In the genomic region with DNA sequence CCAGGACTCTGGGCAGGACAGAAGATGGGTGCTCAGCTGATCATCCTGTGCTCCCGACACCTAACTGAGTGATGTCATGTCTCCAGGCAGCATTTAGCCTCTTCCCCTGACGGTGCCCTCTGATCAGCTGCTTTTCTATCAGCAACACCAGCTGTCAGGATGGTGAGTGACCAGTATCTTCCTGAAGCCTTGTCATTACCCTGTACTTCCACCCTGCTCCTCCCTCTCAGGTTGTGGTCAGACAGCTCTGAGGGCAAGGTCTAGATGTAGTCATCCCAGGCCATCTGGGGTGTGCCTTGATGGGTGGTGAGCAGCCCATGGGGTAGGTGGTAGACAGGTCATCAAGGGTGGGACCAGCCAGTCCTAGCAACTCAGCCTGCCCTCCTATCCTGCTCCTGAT, we compare ENCODE assay signal across 33 mouse cellular contexts. TPM values are rescaled to one million over a fixed set of nuclear protein-coding genes. Genes with fewer than 3 reads are reported as not detected.
DNase-seq lines count a peak whose midpoint lies in the region; ATAC-seq and TF ChIP-seq lines count a peak whose summit lies in the region.
"Had no signal": no experiment of that assay in that cellular context is flagged by ENCODE, and none has a peak within 500 bp of the region (broad histone marks: within the 10 kb centered on the region; RNA-seq: fewer than 3 reads in every experiment).

No protein-coding gene starts in this region.

- peaks cover 29% of the 10 kb centered on the region for H3K36me3 ChIP-seq in heart, embryonic 12.5 days
- H3K36me3 ChIP-seq in heart, adult 2 months (ENCODE audit: control insufficient read depth, insufficient read depth, low read length) = no peaks in the 10 kb centered on the region
- H3K36me3 ChIP-seq in liver, embryonic 12.5 days = peaks cover 56% of the 10 kb centered on the region
- peaks cover 14% of the 10 kb centered on the region for H3K36me3 ChIP-seq in small intestine, adult 2 months (ENCODE audit: control insufficient read depth, insufficient read depth, low read length)

- no peaks in the 10 kb centered on the region for H3K79me2 ChIP-seq in heart, adult 2 months (replicated peaks; ENCODE audit: control insufficient read depth, insufficient read depth, low read length)

- no peaks in the 10 kb centered on the region for H3K27me3 ChIP-seq in heart, embryonic 12.5 days (replicated peaks)
- no peaks in the 10 kb centered on the region for H3K27me3 ChIP-seq in heart, adult 2 months (ENCODE audit: control insufficient read depth, insufficient read depth, low read length)
- H3K27me3 ChIP-seq in liver, embryonic 12.5 days (replicated peaks) = no peaks in the 10 kb centered on the region; the same call in 1 of the 2 replicates
- no peaks in the 10 kb centered on the region for H3K27me3 ChIP-seq in small intestine, adult 2 months (ENCODE audit: control insufficient read depth, insufficient read depth, low read length)
- H3K27me3 ChIP-seq: CH12.LX; embryonic facial prominence, embryonic 12.5 days; kidney, embryonic 15.5 days; Patski had no signal

- H3K4me2 ChIP-seq in heart, embryonic 12.5 days = no peak overlapping the region
- peak overlapping the region; percentile 67 for H3K4me2 ChIP-seq in liver, embryonic 12.5 days
- H3K4me2 ChIP-seq: embryonic facial prominence, embryonic 12.5 days; hindbrain, embryonic 14.5 days; kidney, embryonic 15.5 days; midbrain, embryonic 12.5 days had no signal

- no peaks in the 10 kb centered on the region for H3K9me3 ChIP-seq in heart, embryonic 12.5 days (replicated peaks)
- no peaks in the 10 kb centered on the region for H3K9me3 ChIP-seq in liver, embryonic 12.5 days (replicated peaks)
- H3K9me3 ChIP-seq: embryonic facial prominence, embryonic 12.5 days; G1E; kidney, embryonic 15.5 days; midbrain, embryonic 12.5 days had no signal

- H3K27ac ChIP-seq in heart, embryonic 12.5 days (ENCODE audit: poor library complexity, severe bottlenecking) = no peak overlapping the region
- H3K27ac ChIP-seq in heart, adult 2 months = no peak overlapping the region
- H3K27ac ChIP-seq in liver, embryonic 12.5 days = peak overlapping the region; percentile 98
- peak overlapping the region; percentile 54 for H3K27ac ChIP-seq in small intestine, adult 2 months (ENCODE audit: insufficient read depth, low read depth, low read length)
- H3K27ac ChIP-seq: embryonic facial prominence, embryonic 12.5 days; gastrocnemius, adult 2 months; hindbrain, embryonic 14.5 days; kidney, embryonic 15.5 days; midbrain, embryonic 12.5 days; stomach, postnatal 0 days had no signal

- intact Hi-C loops in heart, adult 2 months (cut with DNase I) = no loop called here

- no peak for TF ChIP-seq POLR2A in heart, adult 2 months (IDR thresholded peaks at IDR 0.05; ENCODE audit: insufficient read depth, low read depth, low read length)
- TF ChIP-seq POLR2A in small intestine, adult 2 months (IDR thresholded peaks at IDR 0.05; ENCODE audit: low read depth, low read length) = no peak

- no peak for DNase-seq in heart, adult 2 months
- DNase-seq in layer of hippocampus, postnatal 25 days (ENCODE audit: extremely low spot score in 1 of 2, low spot score in 1 of 2) = no peak
- DNase-seq in kidney, adult 11 months = no peak
- DNase-seq: adrenal gland, adult 2 months; B cell, adult 2 months; cerebellum, adult 2 months; cerebellum, postnatal 25 days; gastrocnemius, adult 2 months; heart, postnatal 4 days; kidney, postnatal 4 days; layer of hippocampus, adult 9-11 months; lung, adult 18-20 months; lung, postnatal 10 days had no signal

- H3K9ac ChIP-seq in heart, embryonic 12.5 days = no peak overlapping the region
- H3K9ac ChIP-seq in heart, adult 2 months (ENCODE audit: low read depth, low read length) = no peak overlapping the region
- H3K9ac ChIP-seq in liver, embryonic 12.5 days = peak overlapping the region; percentile 60
- H3K9ac ChIP-seq: embryonic facial prominence, embryonic 12.5 days; hindbrain, embryonic 14.5 days; kidney, embryonic 15.5 days; midbrain, embryonic 12.5 days had no signal

- H3K4me3 ChIP-seq in heart, embryonic 12.5 days = no peak overlapping the region
- no peak overlapping the region for H3K4me3 ChIP-seq in heart, adult 2 months
- no peak overlapping the region for H3K4me3 ChIP-seq in liver, embryonic 12.5 days
- H3K4me3 ChIP-seq in small intestine, adult 2 months (ENCODE audit: low read depth, low read length) = no peak overlapping the region
- H3K4me3 ChIP-seq: embryonic facial prominence, embryonic 12.5 days; gastrocnemius, adult 2 months; kidney, embryonic 15.5 days; midbrain, embryonic 12.5 days had no signal

- WGBS in heart, embryonic 12.5 days = 51% methylated on average over 2 of the region's 2 CpGs
- WGBS in heart, adult 2 months = 84% methylated on average over 2 of the region's 2 CpGs
- 45% methylated on average over 2 of the region's 2 CpGs for WGBS in liver, embryonic 12.5 days (ENCODE audit: insufficient replicate concordance)
- WGBS in small intestine, adult 2 months = 69% methylated on average over 2 of the region's 2 CpGs

- peaks cover 22% of the 10 kb centered on the region for H3K4me1 ChIP-seq in heart, embryonic 12.5 days (replicated peaks)
- H3K4me1 ChIP-seq in heart, adult 2 months (ENCODE audit: control insufficient read depth, insufficient read depth, low read length) = no peaks in the 10 kb centered on the region
- peaks cover 93% of the 10 kb centered on the region for H3K4me1 ChIP-seq in liver, embryonic 12.5 days
- H3K4me1 ChIP-seq in small intestine, adult 2 months (ENCODE audit: control insufficient read depth, insufficient read depth, insufficient read length, low read length) = peaks cover 16% of the 10 kb centered on the region

- no peak for TF ChIP-seq CTCF in heart, adult 2 months (IDR thresholded peaks at IDR 0.05)
- TF ChIP-seq CTCF in small intestine, adult 2 months (IDR thresholded peaks at IDR 0.05; ENCODE audit: extremely low read depth, insufficient read length, insufficient replicate concordance, low read depth, low read length) = no peak

- no peak for TF ChIP-seq EP300 in heart, adult 2 months (IDR thresholded peaks at IDR 0.05; ENCODE audit: insufficient read depth, low read depth, low read length)

- peak; percentile 17; the same call in 1 of the 2 replicates for ATAC-seq in heart, embryonic 12.5 days (ENCODE audit: insufficient number of reproducible peaks, low FRiP score)
- peak; percentile 60 for ATAC-seq in erythroblast, adult 5-6 weeks (replicated peaks; ENCODE audit: low FRiP score, poor library complexity, severe bottlenecking)
- ATAC-seq in liver, embryonic 12.5 days = peak; percentile 19
- ATAC-seq: forebrain, embryonic 14.5 days; Patski had no signal

RNA-seq across cellular contexts. Expression of a gene that starts 3.7 kb away (rescaled TPM):
- polyA plus RNA-seq in heart, embryonic 12.5 days (2016; fragmentation: Nextera tagmentation; extraction: Ambion mirVana) = 41.0 and 44.4 TPM in 2 replicates
- 1 to 10 TPM; 1.7 to 3.5 TPM for total RNA-seq in heart, adult 2 months (2021)
- 7.7 and 8.6 TPM in 2 replicates for polyA plus RNA-seq in heart, adult 2 months (2012; rRNA removed)
- 33.2 and 44.4 TPM in 2 replicates for total RNA-seq in erythroblast, adult 5-6 weeks (2015; ENCODE audit: low replicate concordance)
- total RNA-seq in erythroblast, adult 5-6 weeks (2017; ENCODE audit: low replicate concordance) = 18.8 and 22.3 TPM in 2 replicates
- 152 and 159 TPM in 2 replicates for polyA plus RNA-seq in liver, embryonic 12.5 days (2016; fragmentation: Nextera tagmentation; extraction: Ambion mirVana)
- polyA plus RNA-seq in small intestine, adult 2 months (2012; rRNA removed) = 5.7 and 45.8 TPM in 2 replicates
- 1 to 10 TPM; 5.2 to 6.1 TPM for total RNA-seq in layer of hippocampus, postnatal 25 days (2021)
- total RNA-seq: CH12.LX; monocyte, adult 5-6 weeks had no signal
- polyA plus RNA-seq: Patski had no signal

RNA-seq across cellular contexts. Expression of a gene that starts 9.3 kb away (rescaled TPM):
- 60.7 and 65.0 TPM in 2 replicates for polyA plus RNA-seq in heart, embryonic 12.5 days (2016; fragmentation: Nextera tagmentation; extraction: Ambion mirVana)
- total RNA-seq in heart, adult 2 months (2021) = 10 to 100 TPM in 1 of 2 experiments, 1 to 10 TPM in 1; 8.5 to 11.2 TPM
- polyA plus RNA-seq in heart, adult 2 months (2012; rRNA removed) = 36.4 and 38.5 TPM in 2 replicates
- total RNA-seq in erythroblast, adult 5-6 weeks (2015; ENCODE audit: low replicate concordance) = 11.3 and 15.9 TPM in 2 replicates
- 32.0 and 42.2 TPM in 2 replicates for total RNA-seq in erythroblast, adult 5-6 weeks (2017; ENCODE audit: low replicate concordance)
- 79.0 and 79.5 TPM in 2 replicates for polyA plus RNA-seq in liver, embryonic 12.5 days (2016; fragmentation: Nextera tagmentation; extraction: Ambion mirVana)
- polyA plus RNA-seq in small intestine, adult 2 months (2012; rRNA removed) = 94.7 and 254 TPM in 2 replicates
- 10 to 100 TPM; 23.5 to 34.3 TPM for total RNA-seq in layer of hippocampus, postnatal 25 days (2021)

RNA-seq across cellular contexts. Expression of a gene that starts 21.9 kb away (rescaled TPM):
- not detected in 2 replicates for polyA plus RNA-seq in heart, embryonic 12.5 days (2016; fragmentation: Nextera tagmentation; extraction: Ambion mirVana)
- not detected for total RNA-seq in heart, adult 2 months (2021)
- polyA plus RNA-seq in heart, adult 2 months (2012; rRNA removed) = 0.09 and 0.35 TPM in 2 replicates
- not detected in 2 replicates for total RNA-seq in erythroblast, adult 5-6 weeks (2015; ENCODE audit: low replicate concordance)
- total RNA-seq in erythroblast, adult 5-6 weeks (2017; ENCODE audit: low replicate concordance) = not detected in 2 replicates
- not detected in 2 replicates for polyA plus RNA-seq in liver, embryonic 12.5 days (2016; fragmentation: Nextera tagmentation; extraction: Ambion mirVana)
- not detected in 2 replicates for polyA plus RNA-seq in small intestine, adult 2 months (2012; rRNA removed)
- total RNA-seq in layer of hippocampus, postnatal 25 days (2021) = not detected
- total RNA-seq: adrenal gland, adult 2 months; adrenal gland, postnatal 4 days; CH12.LX; gastrocnemius, adult 2 months; gastrocnemius, postnatal 4 days; heart, postnatal 4 days; left cerebral cortex, adult 8-10 months; monocyte, adult 5-6 weeks had no signal
- polyA plus RNA-seq: adrenal gland, adult 2 months; cerebellum, adult 2 months; embryonic facial prominence, embryonic 12.5 days; forebrain, embryonic 14.5 days; G1E; heart, embryonic 14.5 days; hindbrain, embryonic 14.5 days; intestine, embryonic 14.5 days; kidney, embryonic 15.5 days; limb, embryonic 11.5 days; midbrain, embryonic 12.5 days; Patski; stomach, postnatal 0 days had no signal

RNA-seq across cellular contexts. Expression of a gene that starts 24.1 kb away (rescaled TPM):
- polyA plus RNA-seq in heart, embryonic 12.5 days (2016; fragmentation: Nextera tagmentation; extraction: Ambion mirVana) = 0.08 TPM in 1 of 2 replicates, not detected in the other
- total RNA-seq in heart, adult 2 months (2021) = not detected
- polyA plus RNA-seq in heart, adult 2 months (2012; rRNA removed) = 0.16 and 0.59 TPM in 2 replicates
- 1.7 and 6.7 TPM in 2 replicates for total RNA-seq in erythroblast, adult 5-6 weeks (2015; ENCODE audit: low replicate concordance)
- 2.1 and 2.7 TPM in 2 replicates for total RNA-seq in erythroblast, adult 5-6 weeks (2017; ENCODE audit: low replicate concordance)
- polyA plus RNA-seq in liver, embryonic 12.5 days (2016; fragmentation: Nextera tagmentation; extraction: Ambion mirVana) = 0.08 and 0.12 TPM in 2 replicates
- 44.4 and 122 TPM in 2 replicates for polyA plus RNA-seq in small intestine, adult 2 months (2012; rRNA removed)
- total RNA-seq in layer of hippocampus, postnatal 25 days (2021) = not detected
- total RNA-seq: CH12.LX had no signal
- polyA plus RNA-seq: cerebellum, adult 2 months; forebrain, embryonic 14.5 days had no signal

RNA-seq across cellular contexts. Expression of a gene that starts 33.5 kb away (rescaled TPM):
- 0.28 TPM in 1 of 2 replicates, not detected in the other for polyA plus RNA-seq in heart, embryonic 12.5 days (2016; fragmentation: Nextera tagmentation; extraction: Ambion mirVana)
- not detected for total RNA-seq in heart, adult 2 months (2021)
- polyA plus RNA-seq in heart, adult 2 months (2012; rRNA removed) = 0.15 TPM in 1 of 2 replicates, not detected in the other
- total RNA-seq in erythroblast, adult 5-6 weeks (2015; ENCODE audit: low replicate concordance) = not detected in 2 replicates
- total RNA-seq in erythroblast, adult 5-6 weeks (2017; ENCODE audit: low replicate concordance) = not detected in 2 replicates
- 0.06 TPM in 1 of 2 replicates, not detected in the other for polyA plus RNA-seq in liver, embryonic 12.5 days (2016; fragmentation: Nextera tagmentation; extraction: Ambion mirVana)
- 0.25 and 0.32 TPM in 2 replicates for polyA plus RNA-seq in small intestine, adult 2 months (2012; rRNA removed)
- total RNA-seq in layer of hippocampus, postnatal 25 days (2021) = under 1 TPM; 0.27 to 0.49 TPM
- total RNA-seq: G1E; gastrocnemius, adult 2 months; monocyte, adult 5-6 weeks had no signal
- polyA plus RNA-seq: heart, embryonic 14.5 days; limb, embryonic 11.5 days had no signal

Comparison
In these comparisons a context has a peak if more than half of its experiments do, and no peak if none do; other contexts are left out.
1. H3K27ac ChIP-seq: peak in liver, embryonic 12.5 days (single experiment) and small intestine, adult 2 months (single experiment); none in heart, embryonic 12.5 days (single experiment) and heart, adult 2 months (single experiment).
2. Peak in every context shown above with its lines, with median percentiles within 50 percentile points of each other: ATAC-seq.